Mouse (Mus musculus) small intestine, adult 2 months (tissue): Measurements from ENCODE around the gene Kmt5b.

Experiments
- CTCF ChIP-seq: fragments of 200-500 bp; IDR thresholded peaks from 2 replicates; pipeline ENCODE4 v1.5.1; 2012; ENCODE audit warnings: low read depth, mild to moderate bottlenecking, control low read depth, inconsistent platforms, low read length, moderate library complexity, mixed read lengths; ENCODE audit not compliant: insufficient replicate concordance, insufficient read length; ENCODE audit errors: extremely low read depth
- POLR2A ChIP-seq: fragments of 200-500 bp; IDR thresholded peaks from 2 replicates; pipeline ENCODE4 v1.6.1; 2012; ENCODE audit warnings: low read depth, mild to moderate bottlenecking, control low read depth, inconsistent platforms, low read length, moderate library complexity

DNA sequence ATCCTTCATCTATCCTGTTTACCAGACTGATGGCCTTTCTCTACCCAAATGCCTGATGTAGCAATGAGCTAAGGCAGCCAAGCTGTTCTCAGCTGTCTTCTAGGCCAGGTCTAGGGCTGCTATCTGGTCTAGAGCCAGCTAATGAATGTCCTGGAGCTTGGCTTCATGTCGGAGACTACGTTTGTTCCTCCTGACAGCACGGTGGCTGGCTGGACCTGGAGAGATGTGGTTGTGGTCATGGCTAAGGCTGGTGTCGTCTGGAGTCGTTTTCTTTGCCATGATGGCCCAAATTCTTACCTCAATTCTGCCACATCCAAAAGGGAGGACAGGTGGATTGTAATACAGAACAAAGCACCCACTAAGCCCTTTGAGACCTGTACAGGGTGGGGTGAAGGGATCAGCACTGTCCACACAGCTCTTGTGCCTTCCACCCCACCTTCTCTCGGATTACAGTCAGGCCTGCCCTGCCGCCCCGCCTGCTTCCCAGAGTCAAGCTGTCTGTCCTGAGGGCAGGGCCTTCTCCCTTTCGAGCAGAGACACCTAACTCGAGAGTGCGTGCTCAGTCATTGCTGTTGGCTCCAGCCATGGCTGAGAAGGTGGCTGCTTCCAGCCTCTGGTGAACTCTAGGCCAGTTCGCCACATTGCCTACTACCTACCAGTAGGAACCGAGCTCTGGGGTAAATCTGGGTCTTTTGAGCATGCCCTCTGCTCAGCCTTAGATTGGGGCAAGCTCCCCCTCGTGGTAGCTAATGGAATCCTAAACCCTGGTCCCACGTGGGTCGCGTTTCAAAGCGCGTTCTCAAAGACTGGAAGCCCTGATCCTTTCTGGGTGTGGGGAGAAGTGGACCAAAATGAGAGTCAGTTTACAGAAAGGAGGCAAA is 48.5 kb upstream of the Kmt5b start:
- TF ChIP-seq CTCF (peak; percentile 62; the same call in 1 of the 2 replicates), POLR2A (no peak)
